Mouse (Mus musculus) erythroid progenitor cell, adult 5-6 weeks (primary cell): ENCODE results near the gene Nufip1. TPM values are rescaled to one million over a fixed set of nuclear protein-coding genes. Genes with fewer than 3 reads are reported as not detected.
"Not testable (repeated sequence)": the region's sequence is repeated elsewhere in the genome, so short reads cannot be mapped to it uniquely, and the experiment has no call there.

ENCODE experiments used
- ATAC-seq: replicated peaks from 2 replicates; pipeline ENCODE4 v1.8.0; 2016; ENCODE audit warnings: moderate number of reproducible peaks, mild to moderate bottlenecking, moderate TSS enrichment, inconsistent platforms; ENCODE audit not compliant: poor library complexity, low FRiP score, severe bottlenecking
- total RNA-seq, 2 experiments: library from RNA; stranded (forward) in 1 of 2; stranded (reverse) in 1 of 2; fragments of 150-400 nt in 1 of 2; fragments of 186-747, 209-891 nt in 1 of 2; gene quantifications; 2 replicates each; pipeline versions ENCODE4 v1.2.3 to v1.2.4; 2015 to 2017; ENCODE audit warnings: low replicate concordance in 2 of 2

Gene Nufip1
- total RNA-seq, 2 experiments from 2014 or later = 5.7 to 5.9 TPM

- no peak for ATAC-seq
These were observed 16.6 kb downstream of the Nufip1 start for GRCm38 (mm10) chr14:76127311-76127710.

- no peak for ATAC-seq
These were observed 17.5 kb downstream of the Nufip1 start for GRCm38 (mm10) chr14:76128174-76128573.

GRCm38 (mm10) chr14:76134975-76135374 lies 24.3 kb downstream of the Nufip1 start:
- no peak for ATAC-seq

GRCm38 (mm10) chr14:76145248-76145647 lies 34.6 kb downstream of the Nufip1 start:
- ATAC-seq = no peak

GRCm38 (mm10) chr14:76145868-76146267 lies 35.2 kb downstream of the Nufip1 start:
- no peak for ATAC-seq

- no peak for ATAC-seq
These were observed 36.4 kb downstream of the Nufip1 start for GRCm38 (mm10) chr14:76147061-76147460.

- ATAC-seq = no peak
These were observed 37.6 kb downstream of the Nufip1 start for GRCm38 (mm10) chr14:76148294-76148693.

- ATAC-seq = no peak
These were observed 39.0 kb downstream of the Nufip1 start for GRCm38 (mm10) chr14:76149531-76150179.

GRCm38 (mm10) chr14:76150499-76150898 lies 39.8 kb downstream of the Nufip1 start:
- no peak for ATAC-seq

- no peak for ATAC-seq
These were observed 40.3 kb downstream of the Nufip1 start for GRCm38 (mm10) chr14:76151011-76151410.

- ATAC-seq = no peak
These were observed 41.1 kb downstream of the Nufip1 start for GRCm38 (mm10) chr14:76151820-76152161.

GRCm38 (mm10) chr14:76152162-76153002 lies 41.7 kb downstream of the Nufip1 start:
- peak; percentile 92 for ATAC-seq

- no peak for ATAC-seq
These were observed 42.4 kb downstream of the Nufip1 start for GRCm38 (mm10) chr14:76153003-76153675.

GRCm38 (mm10) chr14:76153828-76154227 lies 43.1 kb downstream of the Nufip1 start:
- ATAC-seq = no peak

- no peak for ATAC-seq
These were observed 47.6 kb downstream of the Nufip1 start for GRCm38 (mm10) chr14:76158192-76158785.

- not testable (repeated sequence) for ATAC-seq
These were observed 49.9 kb downstream of the Nufip1 start for GRCm38 (mm10) chr14:76160580-76160979.

GRCm38 (mm10) chr14:76164236-76164635 lies 53.5 kb downstream of the Nufip1 start:
- ATAC-seq = no peak

GRCm38 (mm10) chr14:76164904-76165755 lies 54.4 kb downstream of the Nufip1 start:
- no peak for ATAC-seq

GRCm38 (mm10) chr14:76169876-76170466 lies 59.3 kb downstream of the Nufip1 start:
- no peak for ATAC-seq
